Mouse (Mus musculus) kidney, postnatal 0 days (tissue): ENCODE measurements at regions not wholly inside any gene's neighbourhood (a gene's known extent, or its start where the extent isn't known, plus 50 kb on each side); places are given as distances from the start of the nearest gene placed in this dataset.

Source experiments
- ATAC-seq: fragments of 200-750 bp; cut with Nextera tagmentation; replicated peaks from 2 replicates; pipeline ENCODE4 v1.8.0; 2017; ENCODE audit warnings: low read depth, moderate number of reproducible peaks, moderate TSS enrichment, moderate library complexity; ENCODE audit not compliant: low FRiP score
- DNase-seq: peaks from one replicate; pipeline ENCODE4 v3.0.0-alpha.2; 2016; ENCODE audit warnings: low spot score
- H3K27ac ChIP-seq: fragments of 300-500 bp; sonication (generic); 2 replicates; pipeline ENCODE4 v1.5.1; 2014; ENCODE audit warnings: mild to moderate bottlenecking
- H3K27me3 ChIP-seq: fragments of 300-500 bp; sonication (generic); 2 replicates; pipeline ENCODE4 v1.6.1; 2014; ENCODE audit warnings: low read length, mixed read lengths; ENCODE audit not compliant: insufficient read depth
- H3K36me3 ChIP-seq: fragments of 300-500 bp; sonication (generic); 2 replicates; pipeline ENCODE4 v1.6.1; 2014; ENCODE audit warnings: low read length, mixed read lengths; ENCODE audit not compliant: insufficient read depth
- H3K4me1 ChIP-seq: fragments of 300-500 bp; sonication (generic); replicated peaks from 2 replicates; pipeline ENCODE4 v1.6.1; 2014; ENCODE audit warnings: antibody characterized with exemption, low read length, mixed read lengths; ENCODE audit not compliant: insufficient read depth
- H3K4me2 ChIP-seq: fragments of 300-500 bp; sonication (generic); 2 replicates; pipeline ENCODE4 v1.6.1; 2014; ENCODE audit warnings: mild to moderate bottlenecking, low read length, moderate library complexity, mixed read lengths
- H3K4me3 ChIP-seq: fragments of 300-500 bp; sonication (generic); replicated peaks from 2 replicates; pipeline ENCODE4 v1.5.1; 2014; ENCODE audit warnings: low read depth, low read length
- H3K9ac ChIP-seq: fragments of 300-500 bp; sonication (generic); 2 replicates; pipeline ENCODE4 v1.6.1; 2014; ENCODE audit warnings: low read depth, low read length
- H3K9me3 ChIP-seq: fragments of 300-500 bp; sonication (generic); replicated peaks from 2 replicates; pipeline ENCODE4 v1.6.1; 2016; ENCODE audit warnings: low read length, inconsistent platforms, mixed read lengths
- CTCF ChIP-seq: IDR thresholded peaks from 2 replicates; pipeline ENCODE4 v1.5.1; 2016; ENCODE audit warnings: antibody characterized with exemption, low read depth, mild to moderate bottlenecking, moderate library complexity
- WGBS: fragments of 180-500 bp; shearing (Covaris S2); extraction: QIAGEN DNeasy Blood & Tissue Kit; methylation state at CpG from one replicate; pipeline ENCODE4 v1.1.7; 2014; 5-methylcytosine and 5-hydroxymethylcytosine counted together

- no peak overlapping the region for H3K27ac ChIP-seq
- no peak overlapping the region for H3K9ac ChIP-seq
- no peaks in the 10 kb centered on the region for H3K4me1 ChIP-seq
- no peak overlapping the region for H3K4me2 ChIP-seq
- no peak overlapping the region for H3K4me3 ChIP-seq
- WGBS: 56% methylated on average over 5 of the region's 5 CpGs
- no peaks in the 10 kb centered on the region for H3K27me3 ChIP-seq
- no peaks in the 10 kb centered on the region for H3K36me3 ChIP-seq
- no peak for TF ChIP-seq CTCF
- DNase-seq (peak; percentile 16), ATAC-seq (no peak)
- H3K9me3 ChIP-seq: no peaks in the 10 kb centered on the region
Measured at GRCm38 (mm10) chr12:74528983-74529566, 212.9 kb upstream of the Gm11042 start.

DNA sequence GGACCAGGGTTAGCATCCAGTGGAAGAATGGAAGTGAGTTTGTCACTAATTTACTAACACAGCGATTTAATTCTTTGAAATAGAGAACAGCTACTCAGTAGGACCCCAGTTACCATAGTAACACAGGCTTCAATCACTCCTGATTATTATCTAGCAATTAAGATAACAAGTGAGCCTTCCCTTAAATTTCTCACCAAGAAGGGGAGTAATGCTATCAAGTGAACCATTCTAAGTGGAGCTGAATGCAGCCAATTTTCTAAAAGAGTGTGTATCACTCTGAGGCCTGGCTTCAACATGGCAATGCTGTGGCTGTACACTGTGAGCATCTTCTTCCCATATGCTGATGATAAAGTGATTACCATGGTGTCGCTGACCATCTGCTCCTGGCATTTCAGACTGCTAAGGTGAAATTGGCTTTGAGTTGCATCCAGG, 211.0 kb upstream of the Gm11042 start:
- H3K27ac ChIP-seq: no peak overlapping the region
- WGBS: 53% methylated on average over 2 of the region's 2 CpGs

DNA sequence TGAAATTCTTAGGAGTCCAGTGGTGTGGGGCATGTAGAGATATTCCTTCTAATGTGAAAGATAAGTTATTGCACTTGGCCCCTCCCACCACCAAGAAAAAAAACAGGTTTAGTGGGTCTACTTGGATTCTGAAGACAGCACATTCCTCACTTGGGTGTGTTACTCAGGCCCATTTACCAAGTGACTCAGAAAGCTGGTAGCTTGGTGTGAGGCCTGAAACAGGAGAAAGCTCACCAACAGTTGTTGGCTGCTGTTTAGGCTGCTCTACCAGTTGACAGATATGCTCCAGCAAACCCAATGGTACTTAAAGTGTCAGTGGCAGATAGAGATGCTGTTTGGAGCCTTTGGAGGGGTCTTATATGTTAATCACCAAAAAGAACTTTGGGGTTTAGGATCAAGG, 207.8 kb upstream of the Gm11042 start:
- no peak for TF ChIP-seq CTCF
- no peaks in the 10 kb centered on the region for H3K27me3 ChIP-seq
- H3K4me3 ChIP-seq: no peak overlapping the region
- ATAC-seq: no peak
- no peak overlapping the region for H3K4me2 ChIP-seq
- DNase-seq: no peak
- H3K27ac ChIP-seq: no peak overlapping the region
- no peak overlapping the region for H3K9ac ChIP-seq
- H3K9me3 ChIP-seq: no peaks in the 10 kb centered on the region
- H3K4me1 ChIP-seq: no peaks in the 10 kb centered on the region
- H3K36me3 ChIP-seq: no peaks in the 10 kb centered on the region

More for the DNA sequence above, 211.0 kb upstream of the Gm11042 start:
- H3K9ac ChIP-seq: no peak overlapping the region
- DNase-seq (no peak), ATAC-seq (no peak)
- H3K36me3 ChIP-seq: no peaks in the 10 kb centered on the region
- no peaks in the 10 kb centered on the region for H3K4me1 ChIP-seq
- H3K4me2 ChIP-seq: no peak overlapping the region
- no peak overlapping the region for H3K4me3 ChIP-seq
- no peaks in the 10 kb centered on the region for H3K27me3 ChIP-seq
- no peak for TF ChIP-seq CTCF
- no peaks in the 10 kb centered on the region for H3K9me3 ChIP-seq

DNA sequence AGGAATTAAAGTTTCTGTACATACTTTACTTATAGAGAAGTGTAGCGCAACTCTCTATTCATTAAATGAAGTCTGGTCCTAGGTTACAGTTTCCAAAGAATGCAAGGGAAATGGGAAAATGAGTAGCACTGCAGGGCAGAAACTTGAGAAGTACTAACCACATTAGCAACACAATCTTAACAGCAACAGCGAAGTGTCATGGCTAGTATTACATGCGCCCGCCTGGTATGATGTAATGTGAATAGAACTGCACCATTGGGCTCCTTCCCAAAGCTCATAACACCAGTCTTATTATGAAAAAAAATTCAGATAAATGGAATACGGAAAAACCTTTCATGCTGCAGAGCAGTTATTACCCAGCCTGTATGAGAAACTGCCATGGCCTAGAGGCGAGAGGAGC, 201.8 kb upstream of the Gm11042 start:
- no peaks in the 10 kb centered on the region for H3K4me1 ChIP-seq
- 77% methylated on average over 6 of the region's 6 CpGs for whole genome bisulfite sequencing
- DNase-seq (no peak), ATAC-seq (no peak)
- H3K27me3 ChIP-seq: no peaks in the 10 kb centered on the region
- H3K9ac ChIP-seq: no peak overlapping the region
- H3K9me3 ChIP-seq: no peaks in the 10 kb centered on the region
- TF ChIP-seq CTCF: no peak
- no peak overlapping the region for H3K27ac ChIP-seq
- no peak overlapping the region for H3K4me3 ChIP-seq
- H3K4me2 ChIP-seq: no peak overlapping the region
- H3K36me3 ChIP-seq: no peaks in the 10 kb centered on the region

GRCm38 (mm10) chr12:74516527-74516926, 200.3 kb upstream of the Gm11042 start:
- no peaks in the 10 kb centered on the region for H3K9me3 ChIP-seq
- H3K36me3 ChIP-seq: no peaks in the 10 kb centered on the region
- TF ChIP-seq CTCF: no peak
- ATAC-seq: no peak
- no peak overlapping the region for H3K27ac ChIP-seq
- H3K4me1 ChIP-seq: no peaks in the 10 kb centered on the region
- no peak overlapping the region for H3K9ac ChIP-seq
- no peaks in the 10 kb centered on the region for H3K27me3 ChIP-seq
- H3K4me2 ChIP-seq: no peak overlapping the region
- 50% methylated on average over 3 of the region's 3 CpGs for WGBS
- H3K4me3 ChIP-seq: no peak overlapping the region
- peak; percentile 12 for DNase-seq

GRCm38 (mm10) chr12:74502791-74503190, 186.6 kb upstream of the Gm11042 start:
- no peak for TF ChIP-seq CTCF
- ATAC-seq: no peak
- H3K9ac ChIP-seq: no peak overlapping the region
- H3K4me3 ChIP-seq: no peak overlapping the region
- no peaks in the 10 kb centered on the region for H3K4me1 ChIP-seq
- DNase-seq: no peak
- WGBS: 61% methylated on average over 2 of the region's 2 CpGs
- no peaks in the 10 kb centered on the region for H3K27me3 ChIP-seq
- H3K27ac ChIP-seq: no peak overlapping the region
- H3K4me2 ChIP-seq: no peak overlapping the region
- H3K36me3 ChIP-seq: no peaks in the 10 kb centered on the region
- H3K9me3 ChIP-seq: no peaks in the 10 kb centered on the region

- no peak overlapping the region for H3K9ac ChIP-seq
- no peaks in the 10 kb centered on the region for H3K36me3 ChIP-seq
- DNase-seq: no peak
- ATAC-seq: no peak
- no peak overlapping the region for H3K27ac ChIP-seq
- no peak overlapping the region for H3K4me2 ChIP-seq
- 57% methylated on average over 2 of the region's 2 CpGs for WGBS
- H3K9me3 ChIP-seq: no peaks in the 10 kb centered on the region
- H3K4me3 ChIP-seq: no peak overlapping the region
- H3K27me3 ChIP-seq: no peaks in the 10 kb centered on the region
- no peak for TF ChIP-seq CTCF
- no peaks in the 10 kb centered on the region for H3K4me1 ChIP-seq
Measured at GRCm38 (mm10) chr12:74477619-74478018, 161.4 kb upstream of the Gm11042 start.
